Mouse (Mus musculus): ENCODE measurements around the gene Rftn2.

DNA sequence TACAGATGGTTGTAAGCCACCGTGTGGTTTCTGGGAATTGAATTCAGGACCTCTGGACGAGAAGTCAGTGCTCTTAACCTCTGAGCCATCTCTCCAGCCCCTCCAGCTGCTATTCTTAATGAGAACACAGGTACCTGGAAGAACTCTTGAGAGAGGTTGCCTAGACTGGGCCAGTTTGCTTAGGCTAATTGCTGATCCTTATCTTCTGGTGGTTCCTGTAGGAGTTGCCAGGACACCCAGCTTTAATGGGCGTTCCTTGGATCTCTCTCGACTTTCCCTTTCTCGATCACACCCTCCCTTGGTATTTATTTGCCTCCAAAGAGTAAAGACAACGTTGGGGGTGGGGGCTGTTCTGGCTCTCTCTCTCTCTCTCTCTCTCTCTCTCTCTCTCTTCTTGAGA, 13.1 kb downstream of the Rftn2 start:
- TF ChIP-seq CTCF (IDR thresholded peaks at IDR 0.05) = peak; percentile 28; the same call in 1 of the 2 replicates
- TF ChIP-seq EP300 (IDR thresholded peaks at IDR 0.05) = no peak

All from lung, postnatal 0 days (tissue).